Mouse (Mus musculus): Measurements from ENCODE around the gene Gdap2. TPM values are rescaled to one million over a fixed set of nuclear protein-coding genes. Genes with fewer than 3 reads are reported as not detected.

The Gdap2 gene
- polyA plus RNA-seq, 1 experiment = 18.4 TPM

DNA sequence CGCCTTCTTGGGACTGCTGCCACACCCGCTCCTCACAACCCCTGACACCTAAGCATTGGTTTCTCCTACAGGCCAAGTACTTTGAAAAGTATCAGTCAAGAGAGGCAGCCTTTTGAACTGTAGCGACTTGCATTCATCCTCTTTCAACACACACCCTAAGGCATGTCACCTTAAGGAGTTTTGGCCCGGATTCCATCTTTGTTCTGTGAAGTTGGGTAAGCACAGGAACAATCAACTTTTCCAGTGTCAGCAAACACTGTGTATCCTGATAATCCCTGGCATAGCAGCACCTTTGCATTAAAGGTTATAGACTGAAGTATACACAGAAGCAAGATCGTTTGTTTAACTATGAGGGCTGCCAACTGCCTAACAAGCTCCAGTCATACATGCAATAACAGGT, 53.3 kb downstream of the Gdap2 start:
- no peaks in the 10 kb centered on the region for H3K4me1 ChIP-seq (ENCODE audit: control insufficient read depth, insufficient read depth, insufficient read length, low read length)
- no peak overlapping the region for H3K27ac ChIP-seq (replicated peaks; ENCODE audit: low read depth, low read length)
- H3K4me3 ChIP-seq (ENCODE audit: insufficient read depth, low read depth, low read length) = no peak overlapping the region

DNA sequence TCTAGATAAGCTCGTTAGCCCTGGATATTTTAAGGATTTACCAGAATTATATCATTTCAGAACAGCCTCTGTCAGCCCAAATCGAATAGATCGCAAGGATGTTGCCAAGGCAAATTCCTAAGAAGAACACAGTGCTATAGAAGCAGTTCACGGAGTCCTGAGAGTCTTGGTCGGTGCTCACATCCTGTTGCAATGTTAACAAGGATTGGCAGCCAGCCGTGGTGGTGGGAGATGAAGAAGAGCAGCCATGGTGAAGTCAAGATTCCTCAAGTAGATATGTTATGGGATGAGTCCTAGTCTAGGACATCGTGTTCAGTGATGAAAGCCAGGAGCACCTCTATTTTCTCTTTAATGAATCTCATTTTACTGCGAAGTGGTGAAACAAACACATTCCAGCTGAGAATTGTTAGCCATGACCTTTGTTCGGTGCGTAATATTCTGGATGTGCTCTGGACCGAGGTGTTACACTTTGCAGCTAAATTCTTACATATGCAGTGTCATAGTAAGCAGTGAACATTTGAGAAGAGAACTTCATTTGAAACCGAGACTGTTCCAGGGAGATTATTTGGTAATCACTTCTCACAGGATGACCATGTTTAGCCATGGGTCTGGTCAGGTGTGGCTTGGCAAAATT, 63.3 kb downstream of the Gdap2 start:
- Histone ChIP-seq H3K4me1 (ENCODE audit: control insufficient read depth, insufficient read depth, insufficient read length, low read length) (no peaks in the 10 kb centered on the region), H3K27ac (replicated peaks; ENCODE audit: low read depth, low read length) (no peak overlapping the region), H3K4me3 (ENCODE audit: insufficient read depth, low read depth, low read length) (no peak overlapping the region)

DNA sequence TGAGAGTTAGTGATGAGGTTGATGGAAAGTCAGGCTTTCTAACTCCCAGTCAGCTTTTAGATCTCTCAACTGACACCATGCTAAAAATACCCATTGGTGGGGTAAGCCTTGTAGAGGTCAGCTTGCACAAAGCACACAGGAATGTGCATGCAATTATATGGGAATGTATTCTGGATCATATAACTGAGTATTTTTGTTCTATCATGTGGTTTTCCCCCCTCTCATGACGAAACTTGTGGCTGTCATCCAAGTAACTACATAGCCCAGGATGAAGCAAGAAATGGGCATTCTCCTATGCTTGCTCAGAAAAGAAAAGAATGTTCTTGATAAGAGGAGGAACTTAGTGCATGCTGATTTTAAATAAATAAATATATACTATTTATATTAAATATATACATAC, 65.3 kb downstream of the Gdap2 start:
- Histone ChIP-seq H3K4me1 (ENCODE audit: control insufficient read depth, insufficient read depth, insufficient read length, low read length) (no peaks in the 10 kb centered on the region), H3K27ac (replicated peaks; ENCODE audit: low read depth, low read length) (no peak overlapping the region)

DNA sequence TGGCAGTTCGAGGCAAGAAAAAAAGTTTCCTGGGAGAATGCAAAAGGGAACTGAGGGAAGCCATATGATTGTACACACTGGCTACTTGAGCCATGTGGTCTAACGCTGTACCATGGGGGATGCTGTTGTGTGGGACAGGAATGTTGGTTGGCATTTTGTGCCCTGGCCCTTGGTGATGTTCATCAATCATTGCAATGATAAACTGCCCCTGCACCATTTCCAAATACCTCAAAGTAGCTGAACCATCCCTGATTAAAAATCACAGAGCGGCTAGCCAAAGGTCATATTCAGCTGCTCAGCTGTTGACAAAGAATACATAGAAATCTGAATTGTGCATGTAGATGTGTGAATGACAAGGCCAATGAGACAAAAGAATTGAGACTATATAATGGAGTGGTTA, 66.8 kb downstream of the Gdap2 start:
- no peak overlapping the region for H3K4me3 ChIP-seq (ENCODE audit: insufficient read depth, low read depth, low read length)

More for the DNA sequence above, 65.3 kb downstream of the Gdap2 start:
- H3K4me3 ChIP-seq (ENCODE audit: insufficient read depth, low read depth, low read length) = no peak overlapping the region

DNA sequence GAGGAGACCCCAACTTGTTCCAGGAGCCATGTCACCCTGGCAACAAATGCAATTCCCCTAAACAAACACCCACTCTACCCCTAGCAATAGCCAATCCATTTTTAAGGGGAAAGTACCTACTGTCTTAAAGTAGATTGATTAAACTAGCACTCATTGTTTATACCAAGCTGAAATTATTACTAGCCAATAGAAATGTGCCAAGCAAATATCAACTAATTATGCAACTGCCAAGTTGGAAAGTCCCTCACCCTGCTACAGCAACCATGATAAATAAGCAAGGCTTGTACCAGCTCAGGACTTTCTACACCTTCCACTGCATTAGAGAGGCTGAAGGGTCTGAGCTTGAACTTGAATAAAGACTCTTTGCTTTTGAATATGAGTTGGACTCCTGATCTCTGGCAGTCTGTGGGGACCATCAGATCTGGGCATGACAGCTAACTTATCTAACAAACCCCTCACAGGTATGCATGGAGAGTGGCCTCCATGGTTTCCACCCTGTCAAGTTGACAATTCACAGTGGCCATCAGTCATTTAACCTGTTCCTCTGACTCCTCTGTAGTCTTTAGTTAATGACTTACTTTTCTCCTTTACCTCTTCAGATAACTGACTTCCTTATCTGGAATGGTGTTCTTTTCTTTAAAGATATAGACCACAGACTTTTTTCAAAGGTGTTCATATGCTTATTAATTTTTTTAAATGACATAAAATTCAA, 74.7 kb downstream of the Gdap2 start:
- Histone ChIP-seq H3K4me3 (ENCODE audit: insufficient read depth, low read depth, low read length) (no peak overlapping the region), H3K27ac (replicated peaks; ENCODE audit: low read depth, low read length) (no peak overlapping the region), H3K4me1 (ENCODE audit: control insufficient read depth, insufficient read depth, insufficient read length, low read length) (no peaks in the 10 kb centered on the region)

More for the DNA sequence above, 66.8 kb downstream of the Gdap2 start:
- H3K27ac ChIP-seq (replicated peaks; ENCODE audit: low read depth, low read length) = no peak overlapping the region
- no peaks in the 10 kb centered on the region for H3K4me1 ChIP-seq (ENCODE audit: control insufficient read depth, insufficient read depth, insufficient read length, low read length)

DNA sequence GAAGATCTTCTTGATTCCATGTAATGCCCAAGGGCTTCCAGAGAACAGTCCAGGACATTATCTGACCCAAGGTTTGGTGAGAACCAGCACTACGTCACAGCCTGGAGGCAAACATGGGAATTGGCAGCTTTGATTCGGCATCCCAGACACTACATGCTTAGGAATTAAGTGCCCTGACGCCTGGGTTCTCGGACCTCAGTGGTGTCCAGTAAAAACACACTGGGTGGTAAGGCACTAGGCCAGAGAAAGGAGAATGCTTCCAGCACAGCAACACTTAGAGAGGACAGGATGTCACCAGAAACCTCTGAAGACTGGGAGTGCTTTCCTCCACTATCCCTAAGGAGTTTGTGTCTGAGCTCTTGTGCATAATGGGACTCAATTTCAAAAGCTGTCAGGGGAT, 80.0 kb downstream of the Gdap2 start:
- Histone ChIP-seq H3K4me1 (ENCODE audit: control insufficient read depth, insufficient read depth, insufficient read length, low read length) (peaks cover 3% of the 10 kb centered on the region), H3K27ac (replicated peaks; ENCODE audit: low read depth, low read length) (no peak overlapping the region), H3K4me3 (ENCODE audit: insufficient read depth, low read depth, low read length) (no peak overlapping the region)

DNA sequence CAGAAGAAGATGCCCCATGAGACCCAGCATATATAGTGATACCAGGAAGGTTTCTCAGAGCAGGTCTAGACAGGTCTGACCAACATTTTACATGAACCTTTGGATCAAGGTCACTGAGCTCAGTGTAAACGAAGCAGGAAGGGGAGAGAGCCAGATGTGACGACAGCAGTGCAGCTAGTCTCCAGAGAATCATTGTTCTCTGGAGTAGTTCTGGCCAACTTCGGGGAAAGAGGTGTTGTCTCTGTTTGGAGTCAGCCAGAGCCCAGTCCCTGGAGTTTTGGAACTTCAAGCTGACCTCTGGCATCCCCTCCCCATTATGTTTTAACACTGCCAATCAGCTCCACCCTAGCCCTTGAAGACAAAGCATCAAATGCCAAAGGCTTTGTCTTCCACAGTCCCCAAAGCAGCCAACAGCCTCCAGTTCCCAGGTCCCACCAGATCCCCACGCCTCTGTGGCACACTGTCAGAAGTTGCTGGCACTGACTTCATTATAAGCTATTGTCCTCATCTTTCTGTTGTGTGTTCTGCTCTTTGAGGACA, 84.2 kb downstream of the Gdap2 start:
- Histone ChIP-seq H3K27ac (replicated peaks; ENCODE audit: low read depth, low read length) (0 out of 2 replicates have a peak overlapping the region, but pooled peaks have one; percentile 3), H3K4me1 (ENCODE audit: control insufficient read depth, insufficient read depth, insufficient read length, low read length) (peaks cover 3% of the 10 kb centered on the region), H3K4me3 (ENCODE audit: insufficient read depth, low read depth, low read length) (no peak overlapping the region)

Other genes with a start within 250 kb of the Gdap2 start
- gene Wdr3, start within 50 bp of the Gdap2 start, polyA plus RNA-seq (2012; ENCODE audit: insufficient read depth, insufficient read length, missing spikeins) = 5.9 and 16.7 TPM in 2 replicates